Mouse (Mus musculus) megakaryocyte, embryonic 14.5 days (primary cell): ENCODE data around the gene Mettl22.

Source experiments
- FLI1 ChIP-seq: IDR thresholded peaks from 2 replicates; pipeline ENCODE4 v1.6.1; 2012; ENCODE audit warnings: low read length, inconsistent platforms, mixed read lengths
- GATA1 ChIP-seq: IDR thresholded peaks from 3 replicates; pipeline ENCODE4 v1.6.1; 2012; ENCODE audit warnings: mixed read lengths, low read length, inconsistent platforms, borderline replicate concordance

DNA sequence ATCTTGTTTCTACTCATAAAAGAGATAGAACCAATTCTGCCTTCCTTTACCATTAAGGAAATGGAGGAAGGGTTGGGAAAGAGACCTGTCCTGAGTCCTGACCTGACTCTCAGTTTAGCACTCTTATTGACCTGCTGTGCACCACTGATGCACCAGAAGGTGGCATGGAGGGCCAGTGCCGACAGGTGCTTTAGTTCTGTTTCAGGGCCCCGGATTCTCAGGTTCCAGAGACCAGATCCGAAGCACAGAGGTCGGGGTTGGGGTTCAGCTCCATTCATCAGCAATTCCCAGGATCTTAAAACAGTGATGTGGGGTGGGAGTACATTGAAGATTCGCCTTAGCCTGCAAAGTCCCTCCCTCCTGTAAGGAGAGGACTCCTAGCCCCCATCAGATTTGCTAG, 42.2 kb downstream of the Mettl22 start:
- no peak for TF ChIP-seq GATA1
- no peak for TF ChIP-seq FLI1
